Mouse (Mus musculus) heart, embryonic 16.5 days (tissue): ENCODE results near the gene Prl2b1. TPM values are rescaled to one million over a fixed set of nuclear protein-coding genes. Genes with fewer than 3 reads are reported as not detected.

Experiments used
- ATAC-seq: fragments of 200-750 bp; cut with Nextera tagmentation; replicated peaks from 2 replicates; pipeline ENCODE4 v1.8.0; 2017; ENCODE audit warnings: moderate number of reproducible peaks; ENCODE audit not compliant: insufficient read depth, low FRiP score; ENCODE audit errors: extremely low read depth
- H3K27ac ChIP-seq: fragments of 300-500 bp; sonication (generic); 2 replicates; pipeline ENCODE4 v1.5.1; 2014; ENCODE audit warnings: mild to moderate bottlenecking, low read length, control low read depth, moderate library complexity
- H3K27me3 ChIP-seq: fragments of 300-500 bp; sonication (generic); 2 replicates; pipeline ENCODE4 v1.6.1; 2014; ENCODE audit warnings: low read length, mixed read lengths; ENCODE audit not compliant: control insufficient read depth, insufficient read depth
- H3K36me3 ChIP-seq: fragments of 300-500 bp; sonication (generic); 2 replicates; pipeline ENCODE4 v1.6.1; 2014; ENCODE audit not compliant: control insufficient read depth, insufficient read depth
- H3K4me1 ChIP-seq: fragments of 300-500 bp; sonication (generic); 2 replicates; pipeline ENCODE4 v1.6.1; 2014; ENCODE audit warnings: low read length, mixed read lengths; ENCODE audit not compliant: control insufficient read depth, insufficient read depth
- H3K4me2 ChIP-seq: fragments of 300-500 bp; sonication (generic); 2 replicates; pipeline ENCODE4 v1.6.1; 2014; ENCODE audit warnings: low read depth, mild to moderate bottlenecking, control low read depth, low read length
- H3K4me3 ChIP-seq: fragments of 300-500 bp; sonication (generic); 2 replicates; pipeline ENCODE4 v1.5.1; 2014; ENCODE audit warnings: mild to moderate bottlenecking, control low read depth, low read length
- H3K9ac ChIP-seq: fragments of 300-500 bp; sonication (generic); 2 replicates; pipeline ENCODE4 v1.6.1; 2014; ENCODE audit warnings: low read length, control low read depth
- H3K9me3 ChIP-seq: fragments of 300-500 bp; sonication (generic); replicated peaks from 2 replicates; pipeline ENCODE4 v1.6.1; 2016; ENCODE audit warnings: low read length; ENCODE audit not compliant: control insufficient read depth
- WGBS: fragments of 180-500 bp; shearing (Covaris S2); extraction: QIAGEN DNeasy Blood & Tissue Kit; methylation state at CpG from one replicate; pipeline ENCODE4 v1.1.7; 2014; 5-methylcytosine and 5-hydroxymethylcytosine counted together
- polyA plus RNA-seq: library from polyadenylated mRNA; unstranded; fragments of >200 nt; fragmentation: Nextera tagmentation; extraction: Ambion mirVana; gene quantifications from 2 replicates; pipeline ENCODE4 v1.2.1, GENCODE M21; 2015

Gene Prl2b1
- polyA plus RNA-seq: not detected in 2 replicates

- H3K27ac ChIP-seq: no peak within 1 kb of the TSS
- H3K4me3 ChIP-seq: no peak within 1 kb of the TSS
- H3K36me3 ChIP-seq: no peaks in the 10 kb centered on the region
- H3K4me1 ChIP-seq: no peaks in the 10 kb centered on the region
- H3K27me3 ChIP-seq: no peaks in the 10 kb centered on the region
- 67% methylated on average over 6 of the region's 6 CpGs for WGBS
- H3K4me2 ChIP-seq: no peak within 1 kb of the TSS
- no peaks in the 10 kb centered on the region for H3K9me3 ChIP-seq
- ATAC-seq: no peak
- no peak within 1 kb of the TSS for H3K9ac ChIP-seq
Observed at GRCm38 (mm10) chr13:27390746-27391145, at the start of gene Prl2b1. Gene Prl2b1, minus strand, starts transcription at chr13:27390846.

- Histone ChIP-seq H3K4me3 (no peak within 1 kb of the TSS), H3K4me2 (no peak within 1 kb of the TSS), H3K4me1 (no peaks in the 10 kb centered on the region), H3K27ac (no peak within 1 kb of the TSS), H3K27me3 (no peaks in the 10 kb centered on the region), H3K9me3 (no peaks in the 10 kb centered on the region), H3K9ac (no peak within 1 kb of the TSS), H3K36me3 (no peaks in the 10 kb centered on the region)
- 71% methylated on average over 3 of the region's 3 CpGs for WGBS
- no peak for ATAC-seq
Observed at GRCm38 (mm10) chr13:27438588-27438987, 47.9 kb upstream of the Prl2b1 start, which contains the start of gene Prl8a6. Gene Prl8a6, minus strand, starts transcription at chr13:27438688.

GRCm38 (mm10) chr13:27433159-27433558 lies 42.5 kb upstream of the Prl2b1 start:
- no peak overlapping the region for H3K4me3 ChIP-seq
- H3K9ac ChIP-seq: no peak overlapping the region
- H3K27ac ChIP-seq: no peak overlapping the region
- no peaks in the 10 kb centered on the region for H3K27me3 ChIP-seq
- no peaks in the 10 kb centered on the region for H3K9me3 ChIP-seq
- 72% methylated on average over 1 of the region's 1 CpGs for WGBS
- no peaks in the 10 kb centered on the region for H3K36me3 ChIP-seq
- no peak for ATAC-seq
- no peaks in the 10 kb centered on the region for H3K4me1 ChIP-seq
- H3K4me2 ChIP-seq: no peak overlapping the region

- Histone ChIP-seq H3K27ac (no peak overlapping the region), H3K27me3 (no peaks in the 10 kb centered on the region), H3K36me3 (no peaks in the 10 kb centered on the region), H3K4me1 (no peaks in the 10 kb centered on the region), H3K4me3 (no peak overlapping the region), H3K9ac (no peak overlapping the region), H3K9me3 (no peaks in the 10 kb centered on the region), H3K4me2 (no peak overlapping the region)
- no peak for ATAC-seq
Observed at GRCm38 (mm10) chr13:27413640-27414039, 23.0 kb upstream of the Prl2b1 start.

GRCm38 (mm10) chr13:27399061-27399724 lies 8.5 kb upstream of the Prl2b1 start:
- ATAC-seq: no peak
- H3K4me2 ChIP-seq: no peak overlapping the region
- H3K27ac ChIP-seq: no peak overlapping the region
- H3K4me1 ChIP-seq: no peaks in the 10 kb centered on the region
- no peaks in the 10 kb centered on the region for H3K36me3 ChIP-seq
- no peak overlapping the region for H3K9ac ChIP-seq
- no peak overlapping the region for H3K4me3 ChIP-seq
- no peaks in the 10 kb centered on the region for H3K27me3 ChIP-seq
- 86% methylated on average over 7 of the region's 7 CpGs for WGBS
- H3K9me3 ChIP-seq: no peaks in the 10 kb centered on the region

- peaks cover 7% of the 10 kb centered on the region; the same call in 1 of the 2 replicates for H3K4me1 ChIP-seq
- no peak within 1 kb of the TSS for H3K4me3 ChIP-seq
- H3K4me2 ChIP-seq: no peak within 1 kb of the TSS
- no peaks in the 10 kb centered on the region for H3K27me3 ChIP-seq
- H3K9ac ChIP-seq: no peak within 1 kb of the TSS
- no peaks in the 10 kb centered on the region for H3K36me3 ChIP-seq
- H3K9me3 ChIP-seq: no peaks in the 10 kb centered on the region
- 55% methylated on average over 2 of the region's 2 CpGs for WGBS
- no peak for ATAC-seq
- no peak within 1 kb of the TSS for H3K27ac ChIP-seq
Observed at GRCm38 (mm10) chr13:27345373-27345772, 45.3 kb downstream of the Prl2b1 start, which contains the start of gene Prl8a2. Gene Prl8a2, plus strand, starts transcription at chr13:27345673.

- Histone ChIP-seq H3K27me3 (no peaks in the 10 kb centered on the region), H3K9me3 (no peaks in the 10 kb centered on the region)
- 24% methylated on average over 3 of the region's 3 CpGs for WGBS
Observed at GRCm38 (mm10) chr13:27342733-27343275, 47.8 kb downstream of the Prl2b1 start.

GRCm38 (mm10) chr13:27334989-27335388 lies 55.7 kb downstream of the Prl2b1 start:
- Histone ChIP-seq H3K4me2 (no peak overlapping the region), H3K36me3 (no peaks in the 10 kb centered on the region), H3K27ac (no peak overlapping the region), H3K9me3 (no peaks in the 10 kb centered on the region), H3K9ac (no peak overlapping the region), H3K4me1 (no peaks in the 10 kb centered on the region), H3K27me3 (no peaks in the 10 kb centered on the region), H3K4me3 (no peak overlapping the region)
- ATAC-seq: no peak
- 91% methylated on average over 1 of the region's 1 CpGs for WGBS

More at GRCm38 (mm10) chr13:27342733-27343275, 47.8 kb downstream of the Prl2b1 start:
- Histone ChIP-seq H3K9ac (no peak overlapping the region), H3K4me3 (no peak overlapping the region), H3K4me1 (peaks cover 7% of the 10 kb centered on the region; the same call in 1 of the 2 replicates), H3K36me3 (no peaks in the 10 kb centered on the region), H3K27ac (no peak overlapping the region), H3K4me2 (no peak overlapping the region)
- ATAC-seq: no peak; the same call in 1 of the 2 replicates
